Mouse (Mus musculus) liver, postnatal 0 days (tissue): ENCODE data around the gene Slc6a3. TPM values are rescaled to one million over a fixed set of nuclear protein-coding genes. Genes with fewer than 3 reads are reported as not detected.
A peak's percentile ranks its signal among the peaks of the same experiment; 100 is the strongest.

Source experiments
- ATAC-seq: fragments of 200-750 bp; cut with Nextera tagmentation; 2 replicates; pipeline ENCODE4 v1.8.0; 2017; ENCODE audit warnings: mild to moderate bottlenecking, moderate library complexity
- DNase-seq: peaks from one replicate; pipeline ENCODE4 v3.0.0-alpha.2; 2016
- H3K27ac ChIP-seq: fragments of 300-500 bp; sonication (generic); 2 replicates; pipeline ENCODE4 v1.5.1; 2014; ENCODE audit warnings: antibody characterized with exemption, moderate library complexity, mild to moderate bottlenecking, low read depth
- H3K27me3 ChIP-seq: fragments of 300-500 bp; sonication (generic); 2 replicates; pipeline ENCODE4 v1.6.1; 2014; ENCODE audit warnings: low read length, control low read depth, mixed read lengths; ENCODE audit not compliant: insufficient read depth
- H3K36me3 ChIP-seq: fragments of 300-500 bp; sonication (generic); replicated peaks from 2 replicates; pipeline ENCODE4 v1.6.1; 2014; ENCODE audit warnings: mild to moderate bottlenecking, control low read depth, low read length, moderate library complexity, mixed read lengths; ENCODE audit not compliant: insufficient read depth
- H3K4me1 ChIP-seq: fragments of 300-500 bp; sonication (generic); 2 replicates; pipeline ENCODE4 v1.6.1; 2014; ENCODE audit warnings: antibody characterized with exemption, mild to moderate bottlenecking, control low read depth; ENCODE audit not compliant: insufficient read depth
- H3K4me2 ChIP-seq: fragments of 300-500 bp; sonication (generic); 2 replicates; pipeline ENCODE4 v1.6.1; 2014; ENCODE audit warnings: low read depth, mild to moderate bottlenecking, low read length, moderate library complexity, mixed read lengths
- H3K4me3 ChIP-seq: fragments of 300-500 bp; sonication (generic); 2 replicates; pipeline ENCODE4 v1.5.1; 2014; ENCODE audit warnings: low read depth, low read length
- H3K9ac ChIP-seq: fragments of 300-500 bp; sonication (generic); replicated peaks from 2 replicates; pipeline ENCODE4 v1.6.1; 2014; ENCODE audit warnings: mild to moderate bottlenecking, moderate library complexity
- H3K9me3 ChIP-seq: fragments of 300-500 bp; sonication (generic); 2 replicates; pipeline ENCODE4 v1.6.1; 2016; ENCODE audit warnings: mild to moderate bottlenecking, control low read depth, low read length, mixed read lengths
- CTCF ChIP-seq: sonication (generic); IDR thresholded peaks from 2 replicates; pipeline ENCODE4 v1.5.1; 2016; ENCODE audit warnings: antibody characterized with exemption, low read depth
- EP300 ChIP-seq: IDR thresholded peaks from 2 replicates; pipeline ENCODE4 v1.6.1; 2016; ENCODE audit warnings: antibody characterized with exemption, low read depth, mild to moderate bottlenecking
- WGBS: fragments of 180-500 bp; shearing (Covaris S2); extraction: QIAGEN DNeasy Blood & Tissue Kit; methylation state at CpG from one replicate; pipeline ENCODE4 v1.1.7; 2014; ENCODE audit not compliant: insufficient replicate concordance; 5-methylcytosine and 5-hydroxymethylcytosine counted together
- polyA plus RNA-seq: library from polyadenylated mRNA; unstranded; fragments of >200 nt; fragmentation: Nextera tagmentation; extraction: Ambion mirVana; gene quantifications from 2 replicates; pipeline ENCODE4 v1.2.1, GENCODE M21; 2015

Gene Slc6a3
- 0.22 and 0.34 TPM in 2 replicates for polyA plus RNA-seq

- TF ChIP-seq CTCF (no peak), EP300 (no peak)
- peaks cover 36% of the 10 kb centered on the region for H3K27me3 ChIP-seq
Measured at GRCm38 (mm10) chr13:73536403-73536821, at the start of gene Slc6a3. Slc6a3 (plus strand) TSS chr13:73536747.

GRCm38 (mm10) chr13:73488105-73488504, 48.4 kb upstream of the Slc6a3 start:
- Histone ChIP-seq H3K27me3 (no peaks in the 10 kb centered on the region), H3K9ac (no peak overlapping the region), H3K4me3 (no peak overlapping the region), H3K27ac (no peak overlapping the region), H3K36me3 (peaks cover 72% of the 10 kb centered on the region), H3K4me2 (no peak overlapping the region), H3K4me1 (peaks cover 32% of the 10 kb centered on the region), H3K9me3 (peaks cover 4% of the 10 kb centered on the region; the same call in 1 of the 2 replicates)
- ATAC-seq (no peak), DNase-seq (no peak)
- WGBS: 56% methylated on average over 3 of the region's 3 CpGs
- TF ChIP-seq EP300 (no peak), CTCF (no peak)

More at GRCm38 (mm10) chr13:73536403-73536821, at the start of gene Slc6a3:
- DNase-seq: peak; percentile 74
- H3K4me1 ChIP-seq: peaks cover 8% of the 10 kb centered on the region
- H3K9ac ChIP-seq: 0 out of 2 replicates have a peak within 1 kb of the TSS, but pooled peaks have one; percentile 0
- H3K9me3 ChIP-seq: no peaks in the 10 kb centered on the region
- H3K27ac ChIP-seq: no peak within 1 kb of the TSS
- peak within 1 kb of the TSS; percentile 65 for H3K4me2 ChIP-seq
- no peaks in the 10 kb centered on the region for H3K36me3 ChIP-seq
- H3K4me3 ChIP-seq: peak within 1 kb of the TSS; percentile 32
- 1% methylated on average over 24 of the region's 26 CpGs for WGBS
- ATAC-seq: peak; percentile 85

- TF ChIP-seq EP300: no peak
- TF ChIP-seq CTCF: no peak
- ATAC-seq (no peak), DNase-seq (no peak)
- no peak overlapping the region for H3K9ac ChIP-seq
- no peak overlapping the region for H3K4me2 ChIP-seq
- H3K36me3 ChIP-seq: peaks cover 76% of the 10 kb centered on the region
- H3K9me3 ChIP-seq: peaks cover 4% of the 10 kb centered on the region; the same call in 1 of the 2 replicates
- no peak overlapping the region for H3K4me3 ChIP-seq
- WGBS: 56% methylated on average over 9 of the region's 9 CpGs
- H3K4me1 ChIP-seq: peaks cover 26% of the 10 kb centered on the region
- no peak overlapping the region for H3K27ac ChIP-seq
- no peaks in the 10 kb centered on the region for H3K27me3 ChIP-seq
Measured at GRCm38 (mm10) chr13:73488707-73489106, 47.8 kb upstream of the Slc6a3 start.

GRCm38 (mm10) chr13:73489986-73490385, 46.6 kb upstream of the Slc6a3 start:
- peaks cover 83% of the 10 kb centered on the region for H3K36me3 ChIP-seq

DNA sequence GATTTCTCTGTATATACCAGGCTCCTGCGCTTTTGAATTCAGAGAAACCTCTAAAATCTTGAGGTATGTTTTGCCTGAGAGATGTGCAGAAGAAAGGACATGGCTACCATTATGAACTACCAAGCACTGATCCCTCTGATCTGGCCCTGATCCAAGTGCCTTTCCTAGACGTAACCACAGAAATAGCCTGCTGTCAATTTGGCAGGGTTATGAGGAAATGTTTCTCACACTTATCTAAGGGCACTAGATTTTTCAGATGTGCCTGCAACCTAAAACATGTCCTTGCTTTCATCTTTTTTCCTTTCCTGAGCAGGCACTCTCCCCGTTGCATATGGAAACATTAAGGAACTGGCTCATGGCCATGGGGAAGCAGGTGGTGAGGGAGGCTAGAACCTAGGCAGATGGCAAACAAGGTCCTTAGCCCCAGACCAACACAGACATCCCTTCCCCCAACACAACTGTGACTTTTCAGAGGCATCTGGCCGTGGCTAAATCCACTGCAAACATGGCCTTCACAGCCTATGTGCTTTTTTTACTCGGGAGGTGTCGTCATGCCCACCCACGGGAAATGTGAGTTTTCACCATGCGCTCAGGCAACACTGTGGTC, 45.9 kb upstream of the Slc6a3 start:
- Histone ChIP-seq H3K4me3 (no peak overlapping the region), H3K4me1 (peaks cover 21% of the 10 kb centered on the region), H3K27ac (peak overlapping the region; percentile 49; the same call in 1 of the 2 replicates), H3K9ac (no peak overlapping the region), H3K9me3 (peaks cover 4% of the 10 kb centered on the region; the same call in 1 of the 2 replicates), H3K36me3 (peaks cover 83% of the 10 kb centered on the region), H3K27me3 (no peaks in the 10 kb centered on the region), H3K4me2 (0 out of 2 replicates have a peak overlapping the region, but pooled peaks have one; percentile 3)
- ATAC-seq: no peak
- 71% methylated on average over 8 of the region's 8 CpGs for WGBS
- no peak for DNase-seq
- no peak for TF ChIP-seq CTCF
- no peak for TF ChIP-seq EP300

More at GRCm38 (mm10) chr13:73489986-73490385, 46.6 kb upstream of the Slc6a3 start:
- TF ChIP-seq CTCF (no peak), EP300 (no peak)
- 80% methylated on average over 3 of the region's 3 CpGs for WGBS
- H3K4me1 ChIP-seq: peaks cover 21% of the 10 kb centered on the region
- no peak overlapping the region for H3K4me3 ChIP-seq
- H3K27ac ChIP-seq: peak overlapping the region; percentile 49
- no peaks in the 10 kb centered on the region for H3K27me3 ChIP-seq
- H3K4me2 ChIP-seq: no peak overlapping the region
- ATAC-seq (peak; percentile 56), DNase-seq (no peak)
- H3K9me3 ChIP-seq: peaks cover 4% of the 10 kb centered on the region; the same call in 1 of the 2 replicates
- no peak overlapping the region for H3K9ac ChIP-seq

DNA sequence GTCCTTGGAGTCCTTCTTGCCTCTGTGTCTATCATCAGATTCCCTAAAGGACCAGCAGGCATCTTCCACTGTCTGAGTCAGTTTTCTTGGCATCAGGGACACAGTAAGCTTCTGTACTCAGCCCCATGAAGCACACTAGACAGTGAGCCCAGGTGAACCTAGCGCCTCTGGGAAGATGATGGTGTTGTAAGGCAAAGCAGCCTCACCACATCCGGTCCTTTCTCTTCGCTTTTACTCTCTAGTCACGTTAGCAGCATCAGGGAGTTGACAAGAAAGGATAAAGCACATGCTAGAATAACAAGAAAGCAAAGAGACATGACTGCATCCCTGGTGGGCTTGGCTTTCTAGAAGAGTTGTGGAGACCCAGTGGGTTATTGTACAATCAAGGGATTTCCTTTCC, 43.4 kb upstream of the Slc6a3 start:
- peaks cover 17% of the 10 kb centered on the region for H3K4me1 ChIP-seq
- no peak overlapping the region for H3K9ac ChIP-seq
- TF ChIP-seq EP300: no peak
- TF ChIP-seq CTCF: no peak
- H3K36me3 ChIP-seq: peaks cover 91% of the 10 kb centered on the region
- H3K4me2 ChIP-seq: no peak overlapping the region
- DNase-seq (no peak), ATAC-seq (no peak)
- H3K9me3 ChIP-seq: no peaks in the 10 kb centered on the region
- no peak overlapping the region for H3K27ac ChIP-seq
- 88% methylated on average over 4 of the region's 4 CpGs for WGBS
- no peaks in the 10 kb centered on the region for H3K27me3 ChIP-seq
- H3K4me3 ChIP-seq: no peak overlapping the region
